Mouse (Mus musculus) midbrain, embryonic 15.5 days (tissue): ENCODE data around the gene Oscp1. TPM values are rescaled to one million over a fixed set of nuclear protein-coding genes. Genes with fewer than 3 reads are reported as not detected.
"Not testable (repeated sequence)": the region's sequence is repeated elsewhere in the genome, so short reads cannot be mapped to it uniquely, and the experiment has no call there.

ENCODE experiments used
- ATAC-seq: fragments of 200-750 bp; cut with Nextera tagmentation; replicated peaks from 2 replicates; pipeline ENCODE4 v1.8.0; 2017; ENCODE audit warnings: moderate TSS enrichment
- H3K27ac ChIP-seq: fragments of 300-500 bp; sonication (generic); 2 replicates; pipeline ENCODE4 v1.5.1; 2015; ENCODE audit warnings: mild to moderate bottlenecking, inconsistent platforms
- H3K27me3 ChIP-seq: fragments of 300-500 bp; sonication (generic); replicated peaks from 2 replicates; pipeline ENCODE4 v1.6.1; 2015; ENCODE audit warnings: inconsistent platforms
- H3K36me3 ChIP-seq: fragments of 300-500 bp; sonication (generic); replicated peaks from 2 replicates; pipeline ENCODE4 v1.6.1; 2015; ENCODE audit warnings: inconsistent platforms
- H3K4me1 ChIP-seq: fragments of 300-500 bp; sonication (generic); 2 replicates; pipeline ENCODE4 v1.6.1; 2015; ENCODE audit warnings: inconsistent platforms
- H3K4me2 ChIP-seq: fragments of 300-500 bp; sonication (generic); 2 replicates; pipeline ENCODE4 v1.6.1; 2015; ENCODE audit warnings: inconsistent platforms, mild to moderate bottlenecking, moderate library complexity
- H3K4me3 ChIP-seq: fragments of 300-500 bp; sonication (generic); 2 replicates; pipeline ENCODE4 v1.5.1; 2015; ENCODE audit warnings: mild to moderate bottlenecking, inconsistent platforms
- H3K9ac ChIP-seq: fragments of 300-500 bp; sonication (generic); 2 replicates; pipeline ENCODE4 v1.6.1; 2015; ENCODE audit warnings: mild to moderate bottlenecking, inconsistent platforms
- H3K9me3 ChIP-seq: fragments of 300-500 bp; sonication (generic); 2 replicates; pipeline ENCODE4 v1.6.1; 2016; ENCODE audit warnings: inconsistent platforms
- WGBS: fragments of 180-500 bp; shearing (Covaris S2); methylation state at CpG from one replicate; pipeline ENCODE4 v1.1.7; 2015; ENCODE audit warnings: mixed read lengths; 5-methylcytosine and 5-hydroxymethylcytosine counted together
- polyA plus RNA-seq: library from polyadenylated mRNA; unstranded; fragments of >200 nt; fragmentation: Nextera tagmentation; extraction: Ambion mirVana; gene quantifications from 2 replicates; pipeline ENCODE4 v1.2.1, GENCODE M21; 2015

The Oscp1 gene
- polyA plus RNA-seq, 1 experiment from 2014 or later, result 43.7 TPM

- 81% methylated on average over 7 of the region's 7 CpGs for WGBS
- H3K4me2 ChIP-seq, result no peak overlapping the region
- no peaks in the 10 kb centered on the region for H3K27me3 ChIP-seq
- H3K36me3 ChIP-seq, result 0 out of 2 replicates have a peak, but pooled peaks cover 11% of the 10 kb centered on the region
- H3K9me3 ChIP-seq, result no peaks in the 10 kb centered on the region
- no peaks in the 10 kb centered on the region for H3K4me1 ChIP-seq
- H3K4me3 ChIP-seq, result no peak overlapping the region
- ATAC-seq, result no peak
- H3K9ac ChIP-seq, result no peak overlapping the region
- no peak overlapping the region for H3K27ac ChIP-seq
These were observed 31.9 kb downstream of the Oscp1 start for GRCm38 (mm10) chr4:126090101-126090847.

- 86% methylated on average over 4 of the region's 4 CpGs for WGBS
- Histone ChIP-seq H3K9me3 (no peaks in the 10 kb centered on the region), H3K4me3 (no peak overlapping the region), H3K36me3 (0 out of 2 replicates have a peak, but pooled peaks cover 11% of the 10 kb centered on the region), H3K4me2 (no peak overlapping the region), H3K27ac (no peak overlapping the region), H3K9ac (no peak overlapping the region), H3K4me1 (no peaks in the 10 kb centered on the region), H3K27me3 (no peaks in the 10 kb centered on the region)
- ATAC-seq, result no peak
These were observed 32.4 kb downstream of the Oscp1 start for GRCm38 (mm10) chr4:126090848-126091124.

GRCm38 (mm10) chr4:126091873-126092272 is 33.5 kb downstream of the Oscp1 start:
- Histone ChIP-seq H3K4me3 (no peak overlapping the region), H3K9me3 (no peaks in the 10 kb centered on the region), H3K4me2 (no peak overlapping the region), H3K9ac (no peak overlapping the region), H3K4me1 (peaks cover 2% of the 10 kb centered on the region; the same call in 1 of the 2 replicates), H3K27ac (no peak overlapping the region), H3K27me3 (no peaks in the 10 kb centered on the region), H3K36me3 (0 out of 2 replicates have a peak, but pooled peaks cover 11% of the 10 kb centered on the region)
- ATAC-seq, result no peak
- WGBS, result 86% methylated on average over 8 of the region's 8 CpGs

GRCm38 (mm10) chr4:126095622-126096430 is 37.5 kb downstream of the Oscp1 start:
- not testable (repeated sequence) for H3K9ac ChIP-seq, H3K9me3 ChIP-seq, ATAC-seq, H3K36me3 ChIP-seq, H3K27me3 ChIP-seq
- Histone ChIP-seq H3K4me3 (peak overlapping the region; percentile 53), H3K4me2 (peak overlapping the region; percentile 54; the same call in 1 of the 2 replicates), H3K4me1 (peaks cover 16% of the 10 kb centered on the region), H3K27ac (peak overlapping the region; percentile 86; the same call in 1 of the 2 replicates)
- WGBS, result 55% methylated on average over 14 of the region's 14 CpGs

GRCm38 (mm10) chr4:126096464-126097111 is 38.2 kb downstream of the Oscp1 start, which contains the start of gene Lsm10:
TSS of gene Lsm10 (plus strand) at chr4:126096623.
- H3K36me3 ChIP-seq, result no peaks in the 10 kb centered on the region
- H3K27me3 ChIP-seq, result no peaks in the 10 kb centered on the region
- H3K4me2 ChIP-seq, result peak within 1 kb of the TSS; percentile 54
- peak within 1 kb of the TSS; percentile 86 for H3K27ac ChIP-seq
- peak; percentile 97 for ATAC-seq
- H3K4me1 ChIP-seq, result peaks cover 20% of the 10 kb centered on the region
- H3K9ac ChIP-seq, result peak within 1 kb of the TSS; percentile 62
- no peaks in the 10 kb centered on the region for H3K9me3 ChIP-seq
- peak within 1 kb of the TSS; percentile 53 for H3K4me3 ChIP-seq
- WGBS, result 3% methylated on average over 37 of the region's 37 CpGs

GRCm38 (mm10) chr4:126097711-126098253 is 39.4 kb downstream of the Oscp1 start:
- no peak for ATAC-seq
- Histone ChIP-seq H3K9ac (no peak overlapping the region), H3K27me3 (no peaks in the 10 kb centered on the region), H3K36me3 (no peaks in the 10 kb centered on the region), H3K27ac (no peak overlapping the region), H3K4me3 (no peak overlapping the region), H3K4me1 (peaks cover 25% of the 10 kb centered on the region), H3K9me3 (no peaks in the 10 kb centered on the region), H3K4me2 (no peak overlapping the region)
- 96% methylated on average over 20 of the region's 20 CpGs for WGBS

GRCm38 (mm10) chr4:126099365-126099764 is 41.0 kb downstream of the Oscp1 start:
- peaks cover 33% of the 10 kb centered on the region for H3K4me1 ChIP-seq
- no peak overlapping the region for H3K4me2 ChIP-seq
- WGBS, result 95% methylated on average over 3 of the region's 3 CpGs

GRCm38 (mm10) chr4:126100764-126101163 is 42.4 kb downstream of the Oscp1 start:
- Histone ChIP-seq H3K9me3 (no peaks in the 10 kb centered on the region), H3K4me1 (peaks cover 47% of the 10 kb centered on the region), H3K27me3 (no peaks in the 10 kb centered on the region), H3K27ac (no peak overlapping the region), H3K36me3 (no peaks in the 10 kb centered on the region), H3K4me3 (no peak overlapping the region), H3K4me2 (no peak overlapping the region), H3K9ac (no peak overlapping the region)
- no peak for ATAC-seq
- WGBS, result 93% methylated on average over 3 of the region's 3 CpGs

More at GRCm38 (mm10) chr4:126099365-126099764, 41.0 kb downstream of the Oscp1 start:
- Histone ChIP-seq H3K9ac (no peak overlapping the region), H3K36me3 (no peaks in the 10 kb centered on the region), H3K27me3 (no peaks in the 10 kb centered on the region), H3K27ac (no peak overlapping the region), H3K4me3 (no peak overlapping the region), H3K9me3 (no peaks in the 10 kb centered on the region)
- no peak for ATAC-seq

- H3K4me2 ChIP-seq, result peak overlapping the region; percentile 68
- 41% methylated on average over 7 of the region's 7 CpGs for WGBS
- no peaks in the 10 kb centered on the region for H3K36me3 ChIP-seq
- peak overlapping the region; percentile 84 for H3K27ac ChIP-seq
- no peak overlapping the region; the same call in 1 of the 2 replicates for H3K4me3 ChIP-seq
- H3K4me1 ChIP-seq, result peaks cover 53% of the 10 kb centered on the region
- H3K9me3 ChIP-seq, result no peaks in the 10 kb centered on the region
- ATAC-seq, result no peak
- no peaks in the 10 kb centered on the region for H3K27me3 ChIP-seq
- H3K9ac ChIP-seq, result no peak overlapping the region
These were observed 43.9 kb downstream of the Oscp1 start for GRCm38 (mm10) chr4:126102061-126102841.

- H3K27me3 ChIP-seq, result no peaks in the 10 kb centered on the region
- H3K36me3 ChIP-seq, result no peaks in the 10 kb centered on the region
- H3K9me3 ChIP-seq, result no peaks in the 10 kb centered on the region
- peak; percentile 47 for ATAC-seq
- peak overlapping the region; percentile 84 for H3K27ac ChIP-seq
- peaks cover 58% of the 10 kb centered on the region for H3K4me1 ChIP-seq
- peak overlapping the region; percentile 50 for H3K9ac ChIP-seq
- WGBS, result under 1% methylated on average over 15 of the region's 15 CpGs
- peak overlapping the region; percentile 68 for H3K4me2 ChIP-seq
- peak overlapping the region; percentile 96 for H3K4me3 ChIP-seq
These were observed 44.8 kb downstream of the Oscp1 start for GRCm38 (mm10) chr4:126103057-126103581.

- peak within 1 kb of the TSS; percentile 96 for H3K4me3 ChIP-seq
- peaks cover 63% of the 10 kb centered on the region for H3K4me1 ChIP-seq
- H3K9me3 ChIP-seq, result no peaks in the 10 kb centered on the region
- peak; percentile 96 for ATAC-seq
- no peaks in the 10 kb centered on the region for H3K27me3 ChIP-seq
- H3K36me3 ChIP-seq, result no peaks in the 10 kb centered on the region
- under 1% methylated on average over 25 of the region's 34 CpGs for WGBS
- peak within 1 kb of the TSS; percentile 89 for H3K9ac ChIP-seq
- peak within 1 kb of the TSS; percentile 84 for H3K27ac ChIP-seq
- peak within 1 kb of the TSS; percentile 87 for H3K4me2 ChIP-seq
These were observed 45.3 kb downstream of the Oscp1 start, which contains the start of gene Stk40 for GRCm38 (mm10) chr4:126103590-126104068. TSS of gene Stk40 (plus strand) at chr4:126103957.
